Mouse (Mus musculus) liver, embryonic 13.5 days (tissue): ENCODE measurements around the gene Cysrt1. TPM values are rescaled to one million over a fixed set of nuclear protein-coding genes. Genes with fewer than 3 reads are reported as not detected.

Experiments used
- ATAC-seq: fragments of 200-750 bp; cut with Nextera tagmentation; 2 replicates; pipeline ENCODE4 v1.8.0; 2017; ENCODE audit warnings: low read depth, mild to moderate bottlenecking, moderate number of reproducible peaks, moderate library complexity
- DNase-seq: peaks from one replicate; pipeline ENCODE4 v3.0.0; 2022
- H3K27ac ChIP-seq: fragments of 300-500 bp; sonication (generic); 2 replicates; pipeline ENCODE4 v1.5.1; 2015; ENCODE audit warnings: moderate library complexity, mild to moderate bottlenecking, inconsistent platforms
- H3K27me3 ChIP-seq: fragments of 300-500 bp; sonication (generic); 2 replicates; pipeline ENCODE4 v1.6.1; 2015; ENCODE audit warnings: mild to moderate bottlenecking, inconsistent platforms
- H3K36me3 ChIP-seq: fragments of 300-500 bp; sonication (generic); 2 replicates; pipeline ENCODE4 v1.6.1; 2015; ENCODE audit warnings: mild to moderate bottlenecking, inconsistent platforms
- H3K4me1 ChIP-seq: fragments of 300-500 bp; sonication (generic); replicated peaks from 2 replicates; pipeline ENCODE4 v1.6.1; 2015; ENCODE audit warnings: inconsistent platforms
- H3K4me2 ChIP-seq: fragments of 300-500 bp; sonication (generic); 2 replicates; pipeline ENCODE4 v1.6.1; 2015; ENCODE audit warnings: inconsistent platforms, mild to moderate bottlenecking, moderate library complexity
- H3K4me3 ChIP-seq: fragments of 300-500 bp; sonication (generic); replicated peaks from 2 replicates; pipeline ENCODE4 v1.5.1; 2015; ENCODE audit warnings: mild to moderate bottlenecking, inconsistent platforms
- H3K9ac ChIP-seq: fragments of 300-500 bp; sonication (generic); 2 replicates; pipeline ENCODE4 v1.6.1; 2015; ENCODE audit warnings: mild to moderate bottlenecking, inconsistent platforms
- H3K9me3 ChIP-seq: fragments of 300-500 bp; sonication (generic); replicated peaks from 2 replicates; pipeline ENCODE4 v1.6.1; 2016; ENCODE audit warnings: inconsistent platforms
- WGBS: fragments of 180-500 bp; shearing (Covaris S2); methylation state at CpG from one replicate; pipeline ENCODE4 v1.1.7; 2015; ENCODE audit not compliant: insufficient replicate concordance; 5-methylcytosine and 5-hydroxymethylcytosine counted together
- polyA plus RNA-seq: library from polyadenylated mRNA; unstranded; fragments of >200 nt; fragmentation: Nextera tagmentation; extraction: Ambion mirVana; gene quantifications from 2 replicates; pipeline ENCODE4 v1.2.1, GENCODE M21; 2015

Cysrt1 gene
- polyA plus RNA-seq, 1 experiment from 2014 or later = not detected

- no peak overlapping the region for H3K27ac ChIP-seq
- 57% methylated on average over 13 of the region's 13 CpGs for WGBS
- H3K4me1 ChIP-seq = no peaks in the 10 kb centered on the region
- peak; percentile 68 for DNase-seq
- peaks cover 95% of the 10 kb centered on the region for H3K36me3 ChIP-seq
- H3K9ac ChIP-seq = no peak overlapping the region
- H3K9me3 ChIP-seq = no peaks in the 10 kb centered on the region
- H3K4me3 ChIP-seq = no peak overlapping the region
- H3K4me2 ChIP-seq = no peak overlapping the region
- peak; percentile 34; the same call in 1 of the 2 replicates for ATAC-seq
- H3K27me3 ChIP-seq = no peaks in the 10 kb centered on the region
Observed at GRCm38 (mm10) chr2:25278928-25279882, 37.0 kb upstream of the Cysrt1 start.

- no peaks in the 10 kb centered on the region for H3K9me3 ChIP-seq
- H3K36me3 ChIP-seq = peaks cover 77% of the 10 kb centered on the region
- peak overlapping the region; percentile 90 for H3K9ac ChIP-seq
- H3K4me2 ChIP-seq = peak overlapping the region; percentile 93
- no peaks in the 10 kb centered on the region for H3K27me3 ChIP-seq
- H3K4me1 ChIP-seq = peaks cover 41% of the 10 kb centered on the region
- peak overlapping the region; percentile 94 for H3K4me3 ChIP-seq
- 32% methylated on average over 16 of the region's 16 CpGs for WGBS
- no peak for ATAC-seq
- DNase-seq = no peak
- peak overlapping the region; percentile 86 for H3K27ac ChIP-seq
Observed at GRCm38 (mm10) chr2:25273010-25273409, 30.8 kb upstream of the Cysrt1 start.

GRCm38 (mm10) chr2:25272515-25272914, 30.3 kb upstream of the Cysrt1 start:
- H3K36me3 ChIP-seq = peaks cover 74% of the 10 kb centered on the region
- H3K9ac ChIP-seq = peak overlapping the region; percentile 90
- peak; percentile 55 for ATAC-seq
- peak overlapping the region; percentile 86 for H3K27ac ChIP-seq
- H3K4me3 ChIP-seq = peak overlapping the region; percentile 94
- peaks cover 46% of the 10 kb centered on the region for H3K4me1 ChIP-seq
- peak overlapping the region; percentile 93 for H3K4me2 ChIP-seq
- no peaks in the 10 kb centered on the region for H3K9me3 ChIP-seq
- no peak for DNase-seq
- no peaks in the 10 kb centered on the region for H3K27me3 ChIP-seq
- WGBS = under 1% methylated on average over 29 of the region's 29 CpGs

GRCm38 (mm10) chr2:25271827-25272511, 29.7 kb upstream of the Cysrt1 start, which contains the start of the genes Ssna1 and Anapc2:
Gene Ssna1 (minus strand): TSS chr2:25272438.
Gene Anapc2 (plus strand): TSS chr2:25272478.
- H3K4me1 ChIP-seq = peaks cover 52% of the 10 kb centered on the region
- peak; percentile 94 for ATAC-seq
- peaks cover 69% of the 10 kb centered on the region for H3K36me3 ChIP-seq
- under 1% methylated on average over 55 of the region's 55 CpGs for WGBS
- no peaks in the 10 kb centered on the region for H3K27me3 ChIP-seq
- peak within 1 kb of the TSS; percentile 86 for H3K27ac ChIP-seq
- peak within 1 kb of the TSS; percentile 94 for H3K4me3 ChIP-seq
- peak within 1 kb of the TSS; percentile 93 for H3K4me2 ChIP-seq
- peak within 1 kb of the TSS; percentile 90 for H3K9ac ChIP-seq
- peak; percentile 97 for DNase-seq
- H3K9me3 ChIP-seq = no peaks in the 10 kb centered on the region

- 0 out of 2 replicates have a peak, but pooled peaks cover 10% of the 10 kb centered on the region for H3K27me3 ChIP-seq
- DNase-seq (no peak), ATAC-seq (no peak)
- H3K4me2 ChIP-seq = no peak overlapping the region
- H3K4me1 ChIP-seq = peaks cover 81% of the 10 kb centered on the region
- H3K9me3 ChIP-seq = no peaks in the 10 kb centered on the region
- 0 out of 2 replicates have a peak overlapping the region, but pooled peaks have one; percentile 7 for H3K9ac ChIP-seq
- H3K4me3 ChIP-seq = no peak overlapping the region
- WGBS = 69% methylated on average over 4 of the region's 4 CpGs
- H3K27ac ChIP-seq = peak overlapping the region; percentile 16; the same call in 1 of the 2 replicates
- H3K36me3 ChIP-seq = peaks cover 32% of the 10 kb centered on the region
Observed at GRCm38 (mm10) chr2:25267746-25268309, 25.6 kb upstream of the Cysrt1 start.

GRCm38 (mm10) chr2:25267241-25267640, 25.0 kb upstream of the Cysrt1 start:
- Histone ChIP-seq H3K9me3 (no peaks in the 10 kb centered on the region), H3K27me3 (0 out of 2 replicates have a peak, but pooled peaks cover 10% of the 10 kb centered on the region), H3K9ac (peak overlapping the region; percentile 37), H3K4me3 (no peak overlapping the region), H3K4me1 (peaks cover 80% of the 10 kb centered on the region), H3K4me2 (0 out of 2 replicates have a peak overlapping the region, but pooled peaks have one; percentile 99), H3K27ac (peak overlapping the region; percentile 66), H3K36me3 (peaks cover 32% of the 10 kb centered on the region)
- ATAC-seq (no peak), DNase-seq (no peak)

GRCm38 (mm10) chr2:25266720-25267119, 24.5 kb upstream of the Cysrt1 start:
- ATAC-seq (no peak), DNase-seq (no peak)
- Histone ChIP-seq H3K27me3 (0 out of 2 replicates have a peak, but pooled peaks cover 10% of the 10 kb centered on the region), H3K4me1 (peaks cover 85% of the 10 kb centered on the region), H3K4me2 (peak overlapping the region; percentile 99), H3K36me3 (peaks cover 32% of the 10 kb centered on the region), H3K9me3 (no peaks in the 10 kb centered on the region), H3K27ac (peak overlapping the region; percentile 66), H3K4me3 (0 out of 2 replicates have a peak overlapping the region, but pooled peaks have one; percentile 29), H3K9ac (peak overlapping the region; percentile 37)
- whole genome bisulfite sequencing = 49% methylated on average over 2 of the region's 2 CpGs

GRCm38 (mm10) chr2:25265897-25266656, 23.8 kb upstream of the Cysrt1 start:
- Histone ChIP-seq H3K27ac (peak overlapping the region; percentile 66; the same call in 1 of the 2 replicates), H3K9me3 (no peaks in the 10 kb centered on the region), H3K27me3 (0 out of 2 replicates have a peak, but pooled peaks cover 10% of the 10 kb centered on the region), H3K36me3 (peaks cover 30% of the 10 kb centered on the region), H3K4me3 (peak overlapping the region; percentile 29), H3K4me1 (peaks cover 83% of the 10 kb centered on the region), H3K4me2 (peak overlapping the region; percentile 99), H3K9ac (peak overlapping the region; percentile 37)
- ATAC-seq (no peak), DNase-seq (no peak)
- WGBS = 43% methylated on average over 6 of the region's 6 CpGs

GRCm38 (mm10) chr2:25264851-25265250, 22.6 kb upstream of the Cysrt1 start:
- WGBS = 63% methylated on average over 3 of the region's 3 CpGs
- H3K36me3 ChIP-seq = peaks cover 18% of the 10 kb centered on the region
- peak overlapping the region; percentile 87 for H3K9ac ChIP-seq
- H3K4me2 ChIP-seq = peak overlapping the region; percentile 99
- 0 out of 2 replicates have a peak, but pooled peaks cover 10% of the 10 kb centered on the region for H3K27me3 ChIP-seq
- no peak for DNase-seq
- H3K4me3 ChIP-seq = peak overlapping the region; percentile 87; the same call in 1 of the 2 replicates
- H3K4me1 ChIP-seq = peaks cover 71% of the 10 kb centered on the region
- no peak for ATAC-seq
- H3K9me3 ChIP-seq = no peaks in the 10 kb centered on the region
- no peak overlapping the region for H3K27ac ChIP-seq

GRCm38 (mm10) chr2:25264286-25264660, 22.0 kb upstream of the Cysrt1 start:
- 0 out of 2 replicates have a peak, but pooled peaks cover 10% of the 10 kb centered on the region for H3K27me3 ChIP-seq
- peaks cover 12% of the 10 kb centered on the region for H3K36me3 ChIP-seq
- peak overlapping the region; percentile 87 for H3K4me3 ChIP-seq
- H3K9me3 ChIP-seq = no peaks in the 10 kb centered on the region
- peaks cover 69% of the 10 kb centered on the region for H3K4me1 ChIP-seq
- DNase-seq = no peak
- WGBS = 63% methylated on average over 5 of the region's 5 CpGs
- peak overlapping the region; percentile 87 for H3K9ac ChIP-seq
- H3K4me2 ChIP-seq = peak overlapping the region; percentile 99
- H3K27ac ChIP-seq = no peak overlapping the region
- ATAC-seq = no peak
